In the genomic region with DNA sequence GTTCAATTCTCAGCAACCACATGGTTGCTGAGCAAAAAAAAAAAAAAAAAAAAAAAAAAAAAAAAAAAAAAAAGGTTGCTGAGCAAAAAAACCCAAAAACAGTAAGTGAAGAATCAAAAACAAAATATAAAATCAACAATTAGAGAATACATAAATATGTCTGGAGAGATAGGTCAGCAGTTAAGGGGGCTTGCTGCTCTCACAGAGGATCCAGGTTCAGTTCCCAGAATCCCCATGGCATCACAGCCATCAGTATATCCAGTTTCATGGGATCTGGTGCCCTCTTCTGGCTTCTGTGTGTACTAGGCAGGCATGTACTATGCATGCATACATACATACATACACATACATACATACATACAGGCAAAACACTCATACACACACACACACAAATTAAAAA, we compare ENCODE assay signal across 12 mouse cellular contexts. TPM values are rescaled to one million over a fixed set of nuclear protein-coding genes. Genes with fewer than 3 reads are reported as not detected.
DNase-seq lines count a peak whose midpoint lies in the region; ATAC-seq and TF ChIP-seq lines count a peak whose summit lies in the region.
"Had no signal": no experiment of that assay in that cellular context is flagged by ENCODE, and none has a peak within 500 bp of the region (broad histone marks: within the 10 kb centered on the region; RNA-seq: fewer than 3 reads in every experiment).

No protein-coding gene starts in this region.

- H3K4me1 ChIP-seq in lung, adult 2 months (ENCODE audit: control insufficient read depth, insufficient read depth, low read length), result peaks cover 9% of the 10 kb centered on the region; the same call in 1 of the 2 replicates
- H3K4me1 ChIP-seq in lung, embryonic 14.5 days (ENCODE audit: insufficient read depth), result no peaks in the 10 kb centered on the region
- H3K4me1 ChIP-seq in forebrain, embryonic 10.5 days, result peaks cover 11% of the 10 kb centered on the region; the same call in 1 of the 2 replicates
- no peaks in the 10 kb centered on the region for H3K4me1 ChIP-seq in midbrain, embryonic 14.5 days (ENCODE audit: control insufficient read depth, insufficient read depth, low read length)
- H3K4me1 ChIP-seq: limb, embryonic 13.5 days had no signal

- peak; percentile 70 for DNase-seq in CD4-positive, CD25-positive, alpha-beta regulatory T cell, adult 2 months (ENCODE audit: low read depth, low spot score)
- DNase-seq in lung, adult 2 months, result no peak
- no peak for DNase-seq in lung, postnatal 25 days (ENCODE audit: low spot score)
- DNase-seq in lung, embryonic 14.5 days, result peak; percentile 39
- DNase-seq in thymus, postnatal 36 days, result peak; percentile 32 to 35
- DNase-seq in forebrain, embryonic 10.5 days (ENCODE audit: extremely low spot score, low spot score), result no peak
- no peak for DNase-seq in midbrain, embryonic 14.5 days
- DNase-seq: kidney, adult 11 months; right cerebral cortex, postnatal 25 days had no signal

- no peaks in the 10 kb centered on the region for H3K9me3 ChIP-seq in lung, embryonic 14.5 days (ENCODE audit: low read depth, low read length)
- peaks cover 7% of the 10 kb centered on the region for H3K9me3 ChIP-seq in forebrain, embryonic 10.5 days
- no peaks in the 10 kb centered on the region for H3K9me3 ChIP-seq in midbrain, embryonic 14.5 days (ENCODE audit: control insufficient read depth, low read length)
- H3K9me3 ChIP-seq: embryonic facial prominence, embryonic 15.5 days had no signal

- no peak for TF ChIP-seq POLR2A in lung, adult 2 months (IDR thresholded peaks at IDR 0.05; ENCODE audit: borderline replicate concordance, extremely low read depth, low read depth, low read length)

- no peak overlapping the region for H3K9ac ChIP-seq in lung, embryonic 14.5 days
- H3K9ac ChIP-seq in midbrain, embryonic 14.5 days (replicated peaks; ENCODE audit: low read length), result no peak overlapping the region
- H3K9ac ChIP-seq: embryonic facial prominence, embryonic 15.5 days; limb, embryonic 13.5 days had no signal

- H3K4me3 ChIP-seq in lung, adult 2 months (replicated peaks; ENCODE audit: extremely low read depth, low read depth, low read length), result no peak overlapping the region
- H3K4me3 ChIP-seq in lung, embryonic 14.5 days (ENCODE audit: low read depth, low read length), result no peak overlapping the region
- no peak overlapping the region for H3K4me3 ChIP-seq in forebrain, embryonic 10.5 days
- H3K4me3 ChIP-seq in midbrain, embryonic 14.5 days (replicated peaks; ENCODE audit: low read depth, low read length), result no peak overlapping the region
- H3K4me3 ChIP-seq: embryonic facial prominence, embryonic 15.5 days; limb, embryonic 13.5 days had no signal

- H3K27ac ChIP-seq in lung, embryonic 14.5 days (ENCODE audit: low read depth), result no peak overlapping the region
- H3K27ac ChIP-seq in forebrain, embryonic 10.5 days, result no peak overlapping the region
- H3K27ac ChIP-seq in midbrain, embryonic 14.5 days (replicated peaks; ENCODE audit: low read depth, low read length), result no peak overlapping the region
- H3K27ac ChIP-seq: embryonic facial prominence, embryonic 15.5 days; limb, embryonic 13.5 days had no signal

- no peaks in the 10 kb centered on the region for H3K36me3 ChIP-seq in lung, embryonic 14.5 days (ENCODE audit: insufficient read depth)
- no peaks in the 10 kb centered on the region for H3K36me3 ChIP-seq in forebrain, embryonic 10.5 days (replicated peaks)
- H3K36me3 ChIP-seq in midbrain, embryonic 14.5 days (ENCODE audit: control insufficient read depth, insufficient read depth, low read length), result no peaks in the 10 kb centered on the region
- H3K36me3 ChIP-seq: embryonic facial prominence, embryonic 15.5 days; limb, embryonic 13.5 days had no signal

- no peak overlapping the region for H3K4me2 ChIP-seq in lung, embryonic 14.5 days
- H3K4me2 ChIP-seq in midbrain, embryonic 14.5 days (ENCODE audit: low read length), result no peak overlapping the region
- H3K4me2 ChIP-seq: embryonic facial prominence, embryonic 15.5 days; limb, embryonic 13.5 days had no signal

- no peaks in the 10 kb centered on the region for H3K27me3 ChIP-seq in lung, embryonic 14.5 days (ENCODE audit: insufficient read depth, low read length)
- H3K27me3 ChIP-seq in forebrain, embryonic 10.5 days (ENCODE audit: poor library complexity, severe bottlenecking), result no peaks in the 10 kb centered on the region
- no peaks in the 10 kb centered on the region for H3K27me3 ChIP-seq in midbrain, embryonic 14.5 days (ENCODE audit: control insufficient read depth, insufficient read depth, low read length)
- H3K27me3 ChIP-seq: embryonic facial prominence, embryonic 15.5 days; limb, embryonic 13.5 days had no signal

- ATAC-seq in CD4-positive, CD25-positive, alpha-beta regulatory T cell, adult 4 months, result no peak
- ATAC-seq in lung, embryonic 14.5 days (ENCODE audit: insufficient read depth), result no peak
- no peak for ATAC-seq in midbrain, embryonic 14.5 days (ENCODE audit: low FRiP score, low TSS enrichment)

- TF ChIP-seq CTCF in lung, adult 2 months (IDR thresholded peaks at IDR 0.05; ENCODE audit: insufficient read depth, low read length), result peak; percentile 28
- peak; percentile 47 for TF ChIP-seq CTCF in lung, embryonic 14.5 days (IDR thresholded peaks at IDR 0.05; ENCODE audit: low read depth)

RNA-seq across cellular contexts. Expression of a gene that starts 46.9 kb away (rescaled TPM):
- polyA plus RNA-seq in CD4-positive, CD25-positive, alpha-beta regulatory T cell, adult 4 months (2017; shearing (Covaris generic)), result 10 to 100 TPM; 63.3 to 68.7 TPM
- polyA plus RNA-seq in lung, adult 2 months (2012; rRNA removed), result 22.0 and 26.9 TPM in 2 replicates
- polyA plus RNA-seq in lung, embryonic 14.5 days (2014; fragmentation: Nextera tagmentation; extraction: Ambion mirVana), result 50.3 and 51.7 TPM in 2 replicates
- polyA plus RNA-seq in forebrain, embryonic 10.5 days (2016; fragmentation: Nextera tagmentation; extraction: Ambion mirVana), result 38.4 and 43.4 TPM in 2 replicates
- polyA plus RNA-seq in midbrain, embryonic 14.5 days (2014; fragmentation: Nextera tagmentation; extraction: Ambion mirVana), result 17.2 and 23.3 TPM in 2 replicates

Comparison
In these comparisons a context has a peak if more than half of its experiments do, and no peak if none do; other contexts are left out.
1. DNase-seq: peak in CD4-positive, CD25-positive, alpha-beta regulatory T cell, adult 2 months (single experiment), lung, embryonic 14.5 days (single experiment) and thymus, postnatal 36 days (2 of 2); none in lung, adult 2 months (single experiment), lung, postnatal 25 days (single experiment), forebrain, embryonic 10.5 days (single experiment) and midbrain, embryonic 14.5 days (single experiment).